Mouse (Mus musculus): ENCODE data around the gene Iqcc.

The Iqcc gene

GRCm38 (mm10) chr4:129580347-129580746 lies 38.6 kb downstream of the Iqcc start:
- no peak for DNase-seq (ENCODE audit: low read depth, low spot score)

- DNase-seq (ENCODE audit: low read depth, low spot score) = no peak
These were observed 40.4 kb downstream of the Iqcc start, which contains the start of gene Fam167b for GRCm38 (mm10) chr4:129578466-129578865. Fam167b (minus strand) TSS chr4:129578549.

GRCm38 (mm10) chr4:129577688-129578087 lies 41.2 kb downstream of the Iqcc start:
- no peak for DNase-seq (ENCODE audit: low read depth, low spot score)

DNA sequence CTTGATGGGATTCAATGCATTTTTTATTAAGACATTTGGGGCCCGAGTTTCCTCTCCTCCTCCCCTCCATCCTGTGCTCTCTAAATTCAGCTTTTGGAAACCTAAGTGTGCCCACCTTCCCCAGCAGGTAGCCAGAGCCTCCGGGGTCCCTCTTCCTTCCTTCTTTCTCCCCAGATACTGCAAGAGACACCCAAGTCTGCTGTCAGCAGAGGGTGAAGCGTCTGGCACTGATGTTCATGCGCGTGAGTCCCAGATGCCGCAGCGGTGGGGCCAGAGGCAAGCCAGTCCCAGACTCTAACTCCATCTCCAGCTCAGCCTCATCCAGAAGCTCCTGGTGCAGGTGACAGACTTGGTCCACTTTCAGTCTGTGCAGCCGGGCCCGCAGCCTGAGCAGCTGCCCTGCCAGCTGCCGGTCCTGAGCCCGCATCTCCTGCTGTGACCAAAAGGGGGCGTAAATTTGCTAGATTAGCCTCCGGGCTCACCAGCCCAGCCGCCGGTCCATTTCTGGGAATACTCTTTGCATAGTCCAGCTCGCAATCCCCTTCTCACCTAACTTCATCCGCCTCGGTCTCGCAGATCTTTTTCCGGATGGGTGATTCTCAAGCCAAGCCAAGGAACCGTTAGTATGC lies 41.9 kb downstream of the Iqcc start:
- no peak for DNase-seq (ENCODE audit: low read depth, low spot score)

- DNase-seq (ENCODE audit: low read depth, low spot score) = no peak
These were observed 43.6 kb downstream of the Iqcc start for GRCm38 (mm10) chr4:129575171-129575844.

GRCm38 (mm10) chr4:129573430-129573829 lies 45.5 kb downstream of the Iqcc start, which contains the start of gene Lck:
Lck (minus strand) TSS chr4:129573641.
- DNase-seq (ENCODE audit: low read depth, low spot score) = no peak

GRCm38 (mm10) chr4:129573093-129573370 lies 45.9 kb downstream of the Iqcc start:
- no peak for DNase-seq (ENCODE audit: low read depth, low spot score)

DNA sequence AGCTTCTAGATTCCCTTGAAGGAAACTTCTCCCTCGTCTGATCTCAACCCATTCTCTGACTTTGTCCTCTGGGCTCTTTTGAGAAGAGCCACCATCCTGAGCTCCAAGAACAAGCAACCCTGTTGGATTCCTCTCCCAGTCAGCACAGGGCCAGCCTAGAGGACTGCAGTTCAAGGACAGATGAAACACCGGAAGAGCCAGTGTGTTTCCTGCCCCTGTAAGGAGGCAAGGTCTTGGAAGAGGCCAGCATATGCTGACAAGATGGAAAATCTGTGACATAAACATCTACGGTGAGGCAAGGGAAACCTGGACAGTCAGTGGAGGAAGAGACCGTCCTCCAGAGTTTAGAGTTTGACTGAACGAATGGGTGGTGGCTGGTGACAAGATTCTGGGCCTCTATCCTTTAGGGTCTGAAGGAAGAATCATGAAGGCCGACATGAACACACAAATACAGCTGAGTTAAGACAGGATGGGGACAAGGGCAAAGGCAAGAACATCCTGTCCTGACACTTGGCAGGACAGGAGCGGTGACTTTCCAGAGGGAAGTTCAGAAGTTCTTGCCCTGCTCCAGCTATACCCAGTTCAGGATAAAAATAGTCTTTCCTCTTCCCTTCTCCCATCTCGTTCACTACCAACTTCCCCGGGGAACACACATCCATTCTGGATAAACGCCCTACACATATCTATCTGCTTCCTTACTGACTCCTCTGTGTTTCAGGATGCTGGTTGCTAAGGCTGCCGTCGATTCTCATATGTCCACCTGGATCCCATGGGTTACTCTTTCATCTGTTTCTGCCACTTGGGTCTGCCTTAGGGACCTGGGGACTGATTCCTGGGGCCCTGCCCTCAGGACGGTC lies 46.4 kb downstream of the Iqcc start:
- no peak for DNase-seq (ENCODE audit: low read depth, low spot score)

- DNase-seq (ENCODE audit: low read depth, low spot score) = no peak
These were observed 47.3 kb downstream of the Iqcc start for GRCm38 (mm10) chr4:129571551-129572084.

- no peak for DNase-seq (ENCODE audit: low read depth, low spot score)
These were observed 48.9 kb downstream of the Iqcc start for GRCm38 (mm10) chr4:129570028-129570427.

DNA sequence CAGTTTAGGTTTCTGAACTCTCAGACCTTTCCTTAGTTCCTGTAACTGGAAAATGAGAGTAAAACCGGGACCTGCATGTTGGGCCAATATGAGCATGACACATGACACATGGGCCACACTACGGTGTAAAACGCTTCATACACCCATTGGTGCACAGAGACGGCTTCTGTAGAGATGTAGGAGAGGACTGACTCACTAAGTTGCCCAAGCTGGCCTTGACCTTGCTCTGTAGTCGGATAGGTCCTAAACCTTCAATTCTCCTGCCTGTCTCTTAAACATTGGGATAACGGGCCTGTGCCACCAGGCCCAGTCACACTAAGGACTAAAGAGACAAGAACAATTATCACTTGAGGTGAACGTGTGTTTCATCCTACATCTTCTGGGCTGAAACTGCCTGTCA lies 50.5 kb downstream of the Iqcc start:
- DNase-seq (ENCODE audit: low read depth, low spot score) = no peak

DNA sequence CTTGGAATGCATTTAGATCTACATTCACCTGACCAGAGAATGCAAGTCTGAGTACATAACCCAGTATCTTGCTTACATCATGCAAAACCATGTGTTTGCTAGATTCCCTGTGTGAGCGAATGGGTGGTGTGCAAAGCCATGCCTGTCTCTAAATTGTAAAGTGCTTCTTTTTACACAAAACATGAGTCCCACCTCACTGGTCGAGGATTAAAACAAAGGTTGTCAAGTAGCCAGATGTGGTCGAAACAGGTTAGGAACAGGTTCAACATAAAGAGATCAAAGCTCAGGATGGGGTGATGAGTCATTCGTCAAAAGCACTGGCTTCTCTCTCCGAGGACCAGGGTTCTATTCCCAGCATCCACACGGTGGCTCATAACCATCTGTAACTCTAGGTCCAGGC lies 53.8 kb downstream of the Iqcc start:
- no peak for DNase-seq (ENCODE audit: low read depth, low spot score)
